In the genomic region with DNA sequence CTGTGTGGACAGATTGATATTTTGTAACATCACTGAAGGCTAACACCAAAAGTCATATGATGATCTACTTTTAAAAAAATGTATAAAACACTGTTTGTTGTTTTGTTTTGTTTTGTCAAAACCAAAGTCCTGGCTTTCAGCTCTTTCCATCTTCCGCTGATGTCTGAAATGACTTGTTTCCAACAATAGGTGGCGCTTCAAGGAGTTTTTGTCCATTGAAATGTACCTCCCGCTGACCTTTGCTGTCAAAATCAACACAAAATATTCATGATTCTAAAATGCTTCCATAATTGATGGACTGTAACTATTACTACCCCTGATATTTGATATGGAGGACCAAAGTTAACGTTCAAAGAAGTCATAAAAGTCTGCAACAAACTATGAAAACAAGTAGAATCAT, we compare ENCODE assay signal across 9 mouse cellular contexts. TPM values are rescaled to one million over a fixed set of nuclear protein-coding genes. Genes with fewer than 3 reads are reported as not detected.
DNase-seq lines count a peak whose midpoint lies in the region; ATAC-seq and TF ChIP-seq lines count a peak whose summit lies in the region.
"Had no signal": no experiment of that assay in that cellular context is flagged by ENCODE, and none has a peak within 500 bp of the region (broad histone marks: within the 10 kb centered on the region; RNA-seq: fewer than 3 reads in every experiment).

No protein-coding gene starts in this region.

- H3K27me3 ChIP-seq in embryonic facial prominence, embryonic 10.5 days (replicated peaks; ENCODE audit: low read depth, poor library complexity, severe bottlenecking) = no peaks in the 10 kb centered on the region
- H3K27me3 ChIP-seq: limb, embryonic 15.5 days had no signal

- WGBS in embryonic facial prominence, embryonic 10.5 days = 31% methylated on average over 4 of the region's 4 CpGs

- H3K27ac ChIP-seq in layer of hippocampus, adult 2 months = no peak overlapping the region
- H3K27ac ChIP-seq in embryonic facial prominence, embryonic 10.5 days (replicated peaks) = no peak overlapping the region
- H3K27ac ChIP-seq: limb, embryonic 15.5 days had no signal

- peak; percentile 86 for TF ChIP-seq CTCF in layer of hippocampus, adult 2 months (conservative IDR thresholded peaks at IDR 0.05)

- H3K4me1 ChIP-seq in embryonic facial prominence, embryonic 10.5 days = peaks cover 6% of the 10 kb centered on the region

- H3K4me3 ChIP-seq in layer of hippocampus, adult 2 months = no peak overlapping the region
- H3K4me3 ChIP-seq in embryonic facial prominence, embryonic 10.5 days = no peak overlapping the region
- H3K4me3 ChIP-seq: limb, embryonic 15.5 days had no signal

- H3K36me3 ChIP-seq in embryonic facial prominence, embryonic 10.5 days (replicated peaks) = no peaks in the 10 kb centered on the region
- H3K36me3 ChIP-seq: limb, embryonic 15.5 days had no signal

- ATAC-seq in cerebellum, adult (ENCODE audit: insufficient number of reproducible peaks, low FRiP score, low TSS enrichment) = no peak
- ATAC-seq in megakaryocyte-erythroid progenitor cell, adult 5-6 weeks (replicated peaks; ENCODE audit: low FRiP score, low TSS enrichment, poor library complexity, severe bottlenecking) = no peak

- H3K9me3 ChIP-seq in embryonic facial prominence, embryonic 10.5 days = no peaks in the 10 kb centered on the region
- H3K9me3 ChIP-seq: limb, embryonic 15.5 days had no signal

- DNase-seq in cerebellum, postnatal 10 days = peak; percentile 52 to 76
- no peak for DNase-seq in layer of hippocampus, adult 2 months (ENCODE audit: low spot score in 2 of 2)
- no peak for DNase-seq in layer of hippocampus, postnatal 25 days (ENCODE audit: extremely low spot score in 1 of 2, low spot score in 1 of 2)
- DNase-seq in CD4-positive, CD25-positive, alpha-beta regulatory T cell, adult 2 months (ENCODE audit: low read depth, low spot score) = peak; percentile 71
- peak; percentile 6 for DNase-seq in embryonic facial prominence, embryonic 10.5 days (ENCODE audit: low spot score)
- no peak for DNase-seq in ovary, postnatal 36 days (ENCODE audit: low spot score)

RNA-seq across cellular contexts. Expression of gene Spry1, which starts 5.1 kb away (rescaled TPM):
- total RNA-seq in layer of hippocampus, adult 2 months (2021) = 10 to 100 TPM; 12.1 to 13.1 TPM
- 10 to 100 TPM; 14.0 to 14.2 TPM for total RNA-seq in layer of hippocampus, postnatal 25 days (2021)
- 17.9 and 18.4 TPM in 2 replicates for polyA plus RNA-seq in embryonic facial prominence, embryonic 10.5 days (2016; fragmentation: Nextera tagmentation; extraction: Ambion mirVana)
- total RNA-seq in megakaryocyte-erythroid progenitor cell, adult 5-6 weeks (2014; fragmentation: Nextera tagmentation) = 0.20 and 2.7 TPM in 2 replicates
- 1.3 and 3.3 TPM in 2 replicates for total RNA-seq in megakaryocyte-erythroid progenitor cell, adult 5-6 weeks (2017)

Comparison
In these comparisons a context has a peak if more than half of its experiments do, and no peak if none do; other contexts are left out.
1. DNase-seq: peak in cerebellum, postnatal 10 days (2 of 2), CD4-positive, CD25-positive, alpha-beta regulatory T cell, adult 2 months (single experiment) and embryonic facial prominence, embryonic 10.5 days (single experiment); none in layer of hippocampus, adult 2 months (0 of 2), layer of hippocampus, postnatal 25 days (0 of 2) and ovary, postnatal 36 days (single experiment).